Mouse (Mus musculus): Measurements from ENCODE around the gene Ablim1.

DNA sequence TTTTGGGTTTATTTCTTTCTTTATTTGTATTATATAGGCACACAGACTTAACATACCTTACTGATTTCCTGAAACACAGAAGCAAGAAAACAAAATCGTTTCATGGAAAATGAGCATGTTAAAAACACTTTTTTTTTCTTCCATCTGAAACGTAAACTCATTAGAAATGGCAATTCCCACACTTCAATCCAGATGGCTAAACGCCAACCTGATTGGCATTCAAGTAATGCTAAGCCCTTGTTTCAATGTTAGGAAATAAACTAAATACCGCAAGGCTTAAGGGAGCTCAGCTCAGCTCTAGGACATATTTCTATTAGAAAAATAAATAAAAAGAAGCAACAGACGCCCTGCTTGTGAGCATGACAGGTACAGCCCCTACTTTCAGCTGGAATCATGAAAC, 32.1 kb downstream of the Ablim1 start:
- TF ChIP-seq GATA1 (IDR thresholded peaks at IDR 0.05; ENCODE audit: low read length) = no peak
- TF ChIP-seq TAL1 (IDR thresholded peaks at IDR 0.05; ENCODE audit: low read length) = no peak
